Mouse (Mus musculus) layer of hippocampus, adult 2 months (tissue): Measurements from ENCODE around the gene Gm29427. TPM values are rescaled to one million over a fixed set of nuclear protein-coding genes. Genes with fewer than 3 reads are reported as not detected.

ENCODE experiments used
- DNase-seq, 2 experiments: peaks; one replicate each; pipeline ENCODE4 v3.0.0; 2022; ENCODE audit warnings: low spot score in 2 of 2
- H3K27ac ChIP-seq: fragments of 200-600 bp; 2 replicates; pipeline ENCODE4 v1.8.1; 2022
- H3K4me3 ChIP-seq: fragments of 200-600 bp; 2 replicates; pipeline ENCODE4 v1.8.1; 2022; ENCODE audit warnings: mild to moderate bottlenecking
- CTCF ChIP-seq: fragments of 200-600 bp; conservative IDR thresholded peaks from 2 replicates; pipeline ENCODE4 v1.8.1; 2022; ENCODE audit warnings: antibody characterized with exemption, mild to moderate bottlenecking, moderate library complexity
- total RNA-seq, 2 experiments: library from RNA; stranded (reverse); gene quantifications; 2 replicates each; pipeline ENCODE4 v1.2.3; 2021

Gene Gm29427
- total RNA-seq, 2 experiments from 2014 or later = not detected

- DNase-seq = no peak
These were observed 24.6 kb upstream of the Gm29427 start for GRCm38 (mm10) chr1:130740227-130740648.

DNA sequence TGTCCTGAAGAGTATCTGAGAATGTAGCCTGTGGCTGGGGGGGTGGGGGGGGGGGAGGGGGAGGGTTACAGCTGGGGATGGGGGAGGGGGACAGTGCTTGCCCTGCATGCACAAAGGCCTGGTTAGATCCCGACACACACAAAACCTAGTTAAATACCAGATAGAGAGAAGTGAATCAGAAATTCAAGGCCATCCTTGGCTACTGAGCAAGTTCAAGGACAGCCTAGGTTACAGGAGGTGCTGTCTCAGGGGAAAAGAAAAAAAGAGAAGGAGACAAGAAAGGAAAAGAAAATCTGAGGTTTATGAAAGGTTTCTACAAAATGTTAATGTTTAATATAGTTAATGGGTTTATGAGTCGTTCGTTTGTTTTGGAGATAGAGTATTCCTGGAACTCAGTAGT is 24.0 kb upstream of the Gm29427 start:
- no peak overlapping the region for H3K4me3 ChIP-seq
- DNase-seq = no peak
- TF ChIP-seq CTCF = no peak

More at GRCm38 (mm10) chr1:130740227-130740648, 24.6 kb upstream of the Gm29427 start:
- no peak for TF ChIP-seq CTCF
- Histone ChIP-seq H3K27ac (no peak overlapping the region; the same call in 1 of the 2 replicates), H3K4me3 (no peak overlapping the region)

DNA sequence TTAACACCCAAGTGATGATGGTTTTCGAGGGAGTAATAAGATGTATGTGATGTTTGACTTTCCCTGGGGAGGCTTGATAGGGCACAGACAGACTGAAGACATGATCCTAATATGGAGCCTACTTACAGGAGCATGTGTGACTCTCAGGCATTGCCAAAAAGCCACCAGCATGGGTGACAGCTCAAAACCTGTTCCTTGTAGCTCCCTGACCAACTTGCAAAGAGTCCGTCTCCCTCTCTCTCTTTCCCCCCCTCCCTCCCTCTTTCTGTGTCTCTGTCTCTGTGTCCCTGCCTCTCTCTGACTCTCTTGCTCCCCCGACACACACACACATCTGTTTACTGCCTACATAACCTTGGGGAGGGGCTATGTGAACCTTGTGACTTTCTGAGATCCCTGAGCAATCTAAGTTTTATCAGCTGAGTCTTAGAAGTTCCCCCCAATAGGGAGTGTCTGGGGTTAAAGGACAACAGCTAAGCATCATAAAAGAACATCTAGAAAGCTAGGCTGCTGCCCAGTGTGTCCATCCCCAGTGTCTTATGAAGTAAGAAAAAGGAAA is 23.0 kb upstream of the Gm29427 start:
- Histone ChIP-seq H3K4me3 (no peak overlapping the region), H3K27ac (no peak overlapping the region)
- TF ChIP-seq CTCF = no peak
- no peak for DNase-seq

More for the DNA sequence above, 24.0 kb upstream of the Gm29427 start:
- H3K27ac ChIP-seq = no peak overlapping the region

DNA sequence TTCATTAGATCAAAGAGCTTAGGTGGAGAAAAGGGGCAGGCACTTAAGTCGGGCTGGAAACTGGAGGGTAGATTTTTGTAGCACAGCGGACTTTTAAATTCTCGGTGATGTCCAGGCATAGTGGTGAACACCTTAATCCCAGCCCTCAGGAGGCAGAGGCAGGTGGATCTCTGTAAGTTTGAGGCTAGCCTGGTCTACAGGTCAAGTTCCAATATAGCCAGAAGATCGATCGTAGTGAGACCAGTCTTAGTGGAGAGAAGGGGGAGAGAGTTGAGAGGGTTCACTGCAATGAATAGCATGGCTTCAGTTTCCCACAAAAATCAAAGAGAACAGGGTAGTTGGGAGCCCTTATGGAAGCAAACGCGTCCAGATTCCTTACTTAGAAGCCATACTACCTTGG is 22.3 kb upstream of the Gm29427 start:
- TF ChIP-seq CTCF = no peak
- no peak overlapping the region for H3K4me3 ChIP-seq
- no peak overlapping the region for H3K27ac ChIP-seq
- no peak for DNase-seq

- DNase-seq = no peak
- TF ChIP-seq CTCF = no peak
- no peak overlapping the region for H3K27ac ChIP-seq
- H3K4me3 ChIP-seq = no peak overlapping the region
These were observed 21.8 kb upstream of the Gm29427 start for GRCm38 (mm10) chr1:130737411-130737881.

- TF ChIP-seq CTCF = no peak
- Histone ChIP-seq H3K4me3 (no peak overlapping the region), H3K27ac (no peak overlapping the region)
- DNase-seq = no peak
These were observed 19.3 kb upstream of the Gm29427 start for GRCm38 (mm10) chr1:130734852-130735251.

DNA sequence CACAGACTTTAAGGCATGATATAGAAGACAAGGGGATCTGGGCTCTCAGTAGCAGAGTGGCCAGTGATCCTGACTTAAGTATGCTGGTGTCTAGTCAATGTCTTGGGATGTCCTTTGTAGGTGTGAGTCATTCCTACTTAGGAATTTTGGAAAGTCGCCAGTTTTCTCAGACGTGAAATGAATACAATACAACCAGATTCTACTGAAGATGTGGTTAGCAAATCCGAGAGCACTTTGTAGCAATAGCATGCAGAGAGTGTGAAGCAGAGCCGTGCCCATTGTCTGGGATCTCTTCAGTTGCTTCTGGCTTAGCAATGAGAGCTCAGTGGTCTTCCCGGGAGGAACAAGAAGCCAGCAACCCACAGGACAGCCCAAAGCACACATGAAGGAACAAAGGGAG is 18.9 kb upstream of the Gm29427 start:
- H3K27ac ChIP-seq = no peak overlapping the region
- no peak for TF ChIP-seq CTCF
- DNase-seq = no peak
- H3K4me3 ChIP-seq = no peak overlapping the region

DNA sequence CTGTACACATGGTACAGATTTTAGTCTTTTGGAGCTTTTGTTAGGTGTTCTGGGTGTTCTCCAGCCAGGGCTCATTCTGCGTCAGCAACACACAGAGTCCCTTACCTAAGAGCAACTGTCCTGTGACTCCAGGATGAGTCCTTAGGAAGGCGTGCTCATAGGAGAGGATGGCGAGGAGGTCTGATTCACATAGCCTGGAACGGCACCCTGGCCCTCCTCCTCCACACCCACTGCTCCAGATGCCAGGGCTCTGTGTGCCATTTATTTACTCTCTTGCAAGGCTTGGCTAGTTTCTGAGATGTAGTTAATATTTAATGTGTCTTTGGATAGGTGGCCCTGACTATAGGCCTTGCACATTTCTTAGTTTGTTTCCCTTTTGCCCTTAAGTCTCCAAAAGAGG is 18.1 kb upstream of the Gm29427 start:
- no peak for TF ChIP-seq CTCF
- no peak overlapping the region for H3K27ac ChIP-seq
- DNase-seq = no peak

GRCm38 (mm10) chr1:130732706-130733658 is 17.4 kb upstream of the Gm29427 start:
- no peak overlapping the region for H3K27ac ChIP-seq
- DNase-seq = no peak
- no peak for TF ChIP-seq CTCF
- no peak overlapping the region for H3K4me3 ChIP-seq

More for the DNA sequence above, 18.1 kb upstream of the Gm29427 start:
- H3K4me3 ChIP-seq = no peak overlapping the region

- no peak within 1 kb of the TSS for H3K4me3 ChIP-seq
- TF ChIP-seq CTCF = no peak
- no peak within 1 kb of the TSS for H3K27ac ChIP-seq
- DNase-seq = no peak
These were observed 16.2 kb upstream of the Gm29427 start, which contains the start of gene AA986860 for GRCm38 (mm10) chr1:130731741-130732337. AA986860 (plus strand) TSS chr1:130731976.

GRCm38 (mm10) chr1:130729153-130729552 is 13.6 kb upstream of the Gm29427 start, which contains the start of gene Pfkfb2:
Pfkfb2 (minus strand) TSS chr1:130729253.
- no peak for DNase-seq
- Histone ChIP-seq H3K4me3 (no peak within 1 kb of the TSS), H3K27ac (0 out of 2 replicates have a peak within 1 kb of the TSS, but pooled peaks have one; percentile 20)
- no peak for TF ChIP-seq CTCF

DNA sequence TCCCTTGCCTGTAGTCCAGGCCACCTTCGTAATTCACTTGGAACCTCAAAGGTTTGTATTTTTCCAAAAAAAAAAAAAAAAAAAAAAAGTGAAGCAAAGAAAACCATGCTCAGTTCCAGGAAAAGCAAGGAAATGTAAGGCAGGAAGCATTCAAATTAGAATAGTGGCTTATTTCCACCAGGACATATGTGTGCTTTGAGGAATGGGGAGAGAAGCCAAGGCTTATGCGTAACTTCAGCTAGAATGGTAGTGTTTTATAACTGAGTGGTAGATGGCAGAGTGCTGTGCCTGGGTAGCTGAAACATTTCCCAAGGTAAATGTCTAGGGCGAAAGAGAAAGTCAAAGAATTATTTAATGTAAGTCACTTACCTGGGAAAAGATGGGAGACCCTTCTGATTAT is 13.1 kb upstream of the Gm29427 start:
- Histone ChIP-seq H3K27ac (0 out of 2 replicates have a peak overlapping the region, but pooled peaks have one; percentile 20), H3K4me3 (no peak overlapping the region)
- no peak for TF ChIP-seq CTCF
- peak in 1 of 2 experiments; percentile 61 for DNase-seq

DNA sequence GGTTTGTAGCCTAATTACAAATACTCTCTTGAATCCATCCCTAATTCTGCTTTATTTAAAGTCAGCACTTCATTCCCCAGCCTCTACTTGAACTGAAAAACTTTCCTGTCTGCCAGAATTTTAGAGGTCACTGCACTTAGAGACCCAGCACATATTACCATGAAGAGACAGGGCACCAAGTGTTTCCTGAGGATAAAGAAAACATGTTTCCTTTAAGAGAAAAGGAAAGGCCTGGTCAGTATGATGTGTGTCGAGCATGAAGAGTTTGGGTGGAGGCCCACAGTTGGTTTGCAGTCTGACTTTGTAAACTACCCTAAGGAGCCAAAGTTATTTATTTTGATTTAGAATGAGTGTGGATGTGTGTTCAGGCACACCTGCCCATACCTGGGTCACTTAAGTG is 12.5 kb upstream of the Gm29427 start:
- Histone ChIP-seq H3K4me3 (no peak overlapping the region), H3K27ac (0 out of 2 replicates have a peak overlapping the region, but pooled peaks have one; percentile 20)
- TF ChIP-seq CTCF = no peak

More for the DNA sequence above, 12.5 kb upstream of the Gm29427 start:
- DNase-seq = no peak
